Mouse (Mus musculus): Measurements from ENCODE around the gene Tmem181a. TPM values are rescaled to one million over a fixed set of nuclear protein-coding genes. Genes with fewer than 3 reads are reported as not detected.
"Not testable (repeated sequence)": the region's sequence is repeated elsewhere in the genome, so short reads cannot be mapped to it uniquely, and the experiment has no call there.

Gene Tmem181a
- total RNA-seq, 2 experiments from 2014 or later: 4.5 to 11.3 TPM

GRCm38 (mm10) chr17:6300190-6300863 is 43.7 kb downstream of the Tmem181a start:
- ATAC-seq (replicated peaks; ENCODE audit: low FRiP score, low TSS enrichment, poor library complexity, severe bottlenecking): not testable (repeated sequence)

GRCm38 (mm10) chr17:6304891-6305290 is 48.2 kb downstream of the Tmem181a start:
- ATAC-seq (replicated peaks; ENCODE audit: low FRiP score, low TSS enrichment, poor library complexity, severe bottlenecking): not testable (repeated sequence)

DNA sequence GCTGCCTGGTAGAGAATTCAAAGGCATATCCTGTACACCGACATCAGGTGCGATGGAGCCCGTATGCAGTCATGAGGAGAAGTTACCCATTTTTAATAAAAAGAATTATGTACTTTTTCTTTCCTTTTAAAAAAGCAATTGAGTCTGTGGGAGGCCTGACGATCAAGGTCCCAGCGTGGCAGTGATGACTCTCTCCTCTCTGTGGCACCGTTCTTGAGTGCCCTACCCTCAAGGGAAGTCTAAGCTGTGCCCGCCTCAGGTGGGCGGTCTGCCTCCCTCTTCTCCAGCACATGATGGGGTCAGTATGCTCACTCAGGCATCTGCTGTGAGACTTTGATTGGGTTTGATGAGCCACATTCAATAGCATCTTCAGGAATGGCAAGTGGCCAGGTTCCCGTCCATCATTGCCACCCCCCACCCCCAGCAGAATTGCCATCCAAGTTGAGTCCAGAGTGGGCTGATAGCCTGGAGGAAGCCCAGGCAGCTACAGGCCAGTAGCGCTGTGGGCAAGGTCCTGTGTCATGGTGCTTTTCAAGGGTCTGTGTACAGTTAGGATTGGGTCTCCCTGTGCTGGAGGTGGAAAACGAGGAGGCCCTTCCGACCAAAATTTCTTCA is 49.1 kb downstream of the Tmem181a start:
- not testable (repeated sequence) for ATAC-seq (replicated peaks; ENCODE audit: low FRiP score, low TSS enrichment, poor library complexity, severe bottlenecking)

DNA sequence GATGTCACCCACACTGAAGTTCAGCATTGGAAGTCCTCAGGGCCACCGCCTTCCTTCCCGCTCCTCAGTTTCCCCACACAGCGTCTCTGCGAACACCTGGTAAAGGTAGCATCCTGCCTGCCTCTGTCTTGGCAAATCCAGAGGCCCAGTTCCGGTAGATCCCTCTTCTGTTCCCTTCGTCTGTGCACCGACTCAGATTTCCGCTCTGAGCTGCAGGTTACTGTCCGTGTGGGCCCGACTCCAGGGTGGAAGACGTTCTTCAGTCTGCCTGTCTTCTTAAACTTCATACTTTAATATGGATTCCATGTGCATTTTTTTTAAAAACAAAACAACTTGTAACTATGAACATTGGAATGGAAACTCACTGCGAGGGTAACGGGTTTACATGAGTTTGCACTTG is 49.8 kb downstream of the Tmem181a start:
- not testable (repeated sequence) for ATAC-seq (replicated peaks; ENCODE audit: low FRiP score, low TSS enrichment, poor library complexity, severe bottlenecking)

DNA sequence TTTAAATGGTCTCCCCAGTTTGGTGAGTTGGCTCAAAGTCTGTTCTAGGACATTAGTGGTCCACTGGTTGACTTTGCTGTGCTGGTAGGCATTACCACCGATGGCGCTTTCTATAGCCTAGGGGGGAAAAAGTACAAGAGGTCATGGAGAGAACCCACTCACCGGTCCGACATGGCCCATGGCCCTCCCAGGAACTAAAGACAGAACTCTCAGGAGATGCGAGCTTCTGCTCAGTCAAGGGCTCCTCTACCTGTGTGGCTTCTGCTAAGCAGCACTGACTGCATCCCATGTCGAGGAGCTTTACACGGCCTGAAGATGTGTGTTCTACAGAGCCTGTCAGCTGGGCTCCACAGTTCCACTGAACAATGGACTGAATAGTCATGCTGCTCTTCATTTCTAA is 55.1 kb downstream of the Tmem181a start:
- ATAC-seq (replicated peaks; ENCODE audit: low FRiP score, low TSS enrichment, poor library complexity, severe bottlenecking): not testable (repeated sequence)

DNA sequence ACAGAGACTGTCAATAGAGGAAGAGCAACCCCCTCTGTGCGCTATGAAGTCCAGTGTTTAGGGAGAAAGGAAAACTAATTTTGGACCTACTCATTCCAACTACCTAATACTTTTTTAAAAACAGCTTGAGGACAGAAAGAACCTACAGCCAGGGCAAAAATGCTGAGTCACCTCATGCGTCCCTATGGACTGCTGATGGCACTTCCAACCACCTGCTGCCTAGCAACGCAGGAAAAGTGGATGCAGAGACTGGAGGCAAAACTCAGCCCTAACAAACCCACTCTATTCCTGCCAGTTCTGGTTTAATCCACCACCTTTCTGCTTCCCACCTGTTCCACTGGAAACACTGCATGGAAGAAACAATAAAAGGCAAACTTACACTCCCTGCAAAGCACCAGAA is 56.1 kb downstream of the Tmem181a start:
- ATAC-seq (replicated peaks; ENCODE audit: low FRiP score, low TSS enrichment, poor library complexity, severe bottlenecking): not testable (repeated sequence)

- not testable (repeated sequence) for ATAC-seq (replicated peaks; ENCODE audit: low FRiP score, low TSS enrichment, poor library complexity, severe bottlenecking)
Measured at GRCm38 (mm10) chr17:6314493-6314892, 57.8 kb downstream of the Tmem181a start.

DNA sequence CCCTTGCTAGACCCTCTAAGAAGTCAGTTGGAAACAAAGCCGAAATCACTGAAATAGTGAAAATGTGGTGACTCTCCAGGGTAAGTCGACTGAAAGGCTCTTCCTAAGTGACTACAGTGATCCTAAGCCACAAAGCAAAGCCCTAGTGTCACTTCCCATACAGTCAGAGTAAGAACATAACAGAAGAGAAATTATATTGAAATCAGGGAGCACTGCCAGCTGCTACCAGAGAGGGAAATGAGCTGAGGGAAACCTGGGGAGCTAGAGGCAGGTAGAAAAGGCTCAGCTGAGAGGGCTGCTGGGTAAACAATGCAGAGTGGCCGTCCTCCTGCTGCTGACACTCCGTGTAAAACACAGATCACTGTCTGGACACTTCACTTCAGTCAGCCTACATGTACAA is 59.0 kb downstream of the Tmem181a start:
- not testable (repeated sequence) for ATAC-seq (replicated peaks; ENCODE audit: low FRiP score, low TSS enrichment, poor library complexity, severe bottlenecking)

- ATAC-seq (replicated peaks; ENCODE audit: low FRiP score, low TSS enrichment, poor library complexity, severe bottlenecking): peak; percentile 57
Measured at GRCm38 (mm10) chr17:6316379-6317126, 59.9 kb downstream of the Tmem181a start.

DNA sequence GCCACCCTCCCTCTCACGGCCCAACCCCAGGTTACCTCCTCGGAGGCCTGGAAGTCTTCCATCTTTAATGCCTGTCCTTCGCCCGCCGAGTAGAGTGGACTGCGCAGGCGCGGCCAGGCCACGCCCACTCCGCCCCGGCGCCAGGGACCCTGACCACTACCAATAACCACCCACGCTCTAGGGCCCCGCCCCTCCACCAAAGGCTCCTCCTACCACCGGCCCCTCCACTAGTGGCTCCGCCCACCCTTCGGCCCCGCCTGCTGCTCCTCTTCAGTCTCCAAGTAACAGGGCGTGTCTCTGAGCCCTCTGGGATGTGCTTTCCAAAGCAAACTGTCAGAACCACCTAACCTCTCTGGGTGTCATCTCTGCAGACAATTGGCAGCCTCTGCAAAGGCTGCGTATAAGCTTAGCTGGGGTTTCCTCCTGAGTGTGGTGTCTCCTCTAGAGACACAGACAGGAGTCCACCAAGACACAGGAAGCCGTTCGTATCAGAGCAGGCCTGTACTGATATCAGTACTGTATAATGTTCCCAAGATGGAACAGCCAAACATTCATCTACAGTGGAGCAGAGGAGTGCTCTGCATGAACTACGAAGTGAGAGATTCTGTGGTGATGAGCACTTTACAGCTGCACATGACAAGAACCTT is 60.8 kb downstream of the Tmem181a start, which contains the start of gene Dynlt1a:
Dynlt1a (minus strand) TSS at position 162 of the 647 bp plus-strand sequence.
- peak; percentile 97 for ATAC-seq (replicated peaks; ENCODE audit: low FRiP score, low TSS enrichment, poor library complexity, severe bottlenecking)

GRCm38 (mm10) chr17:6321081-6321777 is 64.6 kb downstream of the Tmem181a start:
- not testable (repeated sequence) for ATAC-seq (replicated peaks; ENCODE audit: low FRiP score, low TSS enrichment, poor library complexity, severe bottlenecking)

DNA sequence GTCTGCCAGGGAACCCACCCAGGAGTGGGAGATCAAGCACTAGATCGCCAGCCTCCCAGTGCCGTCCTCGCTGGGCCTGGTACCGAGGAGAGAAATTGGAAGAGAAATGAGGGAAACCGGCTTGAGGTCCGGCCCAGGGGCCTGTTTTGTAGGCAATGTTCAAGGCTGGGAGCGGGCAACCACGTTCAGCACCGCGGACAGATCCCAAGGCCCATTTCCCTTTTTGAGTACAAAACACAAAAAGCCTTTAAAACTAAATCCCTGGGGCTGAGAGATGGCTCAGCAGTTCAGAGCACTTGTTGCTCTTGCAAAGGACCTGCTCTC is 65.1 kb downstream of the Tmem181a start:
- ATAC-seq (replicated peaks; ENCODE audit: low FRiP score, low TSS enrichment, poor library complexity, severe bottlenecking): not testable (repeated sequence)

GRCm38 (mm10) chr17:6325021-6325420 is 68.4 kb downstream of the Tmem181a start:
- ATAC-seq (replicated peaks; ENCODE audit: low FRiP score, low TSS enrichment, poor library complexity, severe bottlenecking): not testable (repeated sequence)

- ATAC-seq (replicated peaks; ENCODE audit: low FRiP score, low TSS enrichment, poor library complexity, severe bottlenecking): not testable (repeated sequence)
Measured at GRCm38 (mm10) chr17:6325543-6325942, 68.9 kb downstream of the Tmem181a start.

DNA sequence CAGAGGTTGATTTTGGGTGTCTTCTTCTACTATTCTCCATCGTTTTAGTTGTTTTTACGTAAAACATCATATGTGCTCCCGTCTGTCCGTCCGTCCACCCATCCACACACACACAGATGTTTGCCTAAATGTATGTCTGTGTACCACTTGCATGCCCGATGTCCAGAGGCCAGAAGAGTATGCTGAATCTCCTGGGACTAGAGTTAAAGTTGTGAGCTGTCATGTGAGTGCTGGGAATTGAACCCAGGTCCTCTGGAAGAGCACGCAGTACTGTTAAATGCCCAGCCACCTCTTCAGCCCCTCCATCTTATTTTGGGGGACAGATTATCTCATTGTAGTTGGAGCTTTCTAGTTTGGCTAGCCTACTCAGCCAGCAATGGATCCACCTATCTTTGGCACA is 70.9 kb downstream of the Tmem181a start:
- not testable (repeated sequence) for ATAC-seq (replicated peaks; ENCODE audit: low FRiP score, low TSS enrichment, poor library complexity, severe bottlenecking)

- ATAC-seq (replicated peaks; ENCODE audit: low FRiP score, low TSS enrichment, poor library complexity, severe bottlenecking): not testable (repeated sequence)
Measured at GRCm38 (mm10) chr17:6328997-6329396, 72.3 kb downstream of the Tmem181a start.

- ATAC-seq (replicated peaks; ENCODE audit: low FRiP score, low TSS enrichment, poor library complexity, severe bottlenecking): not testable (repeated sequence)
Measured at GRCm38 (mm10) chr17:6342606-6343294, 86.1 kb downstream of the Tmem181a start.

- not testable (repeated sequence) for ATAC-seq (replicated peaks; ENCODE audit: low FRiP score, low TSS enrichment, poor library complexity, severe bottlenecking)
Measured at GRCm38 (mm10) chr17:6355256-6355655, 98.6 kb downstream of the Tmem181a start.

Measured in megakaryocyte-erythroid progenitor cell, adult 5-6 weeks (primary cell).